Mouse (Mus musculus): ENCODE data around the gene Bcl9.
A peak's percentile ranks its signal among the peaks of the same experiment; 100 is the strongest.

- TF ChIP-seq CTCF (IDR thresholded peaks at IDR 0.05) (peak; percentile 33), POLR2A (IDR thresholded peaks at IDR 0.05; ENCODE audit: insufficient read depth, low read depth, low read length) (no peak), EP300 (IDR thresholded peaks at IDR 0.05; ENCODE audit: insufficient read depth, low read depth, low read length) (no peak)
These were observed 66.9 kb downstream of the Bcl9 start for GRCm38 (mm10) chr3:97230631-97231404.

All from heart, adult 2 months (tissue).